Mouse (Mus musculus) neural tube, embryonic 15.5 days (tissue): Measurements from ENCODE around the gene Olfr356. TPM values are rescaled to one million over a fixed set of nuclear protein-coding genes. Genes with fewer than 3 reads are reported as not detected.

Experiments used
- ATAC-seq: fragments of 200-750 bp; cut with Nextera tagmentation; 2 replicates; pipeline ENCODE4 v1.8.0; 2017; ENCODE audit warnings: mild to moderate bottlenecking, moderate TSS enrichment, moderate library complexity; ENCODE audit not compliant: low FRiP score
- H3K27ac ChIP-seq: fragments of 300-500 bp; sonication (generic); replicated peaks from 2 replicates; pipeline ENCODE4 v1.5.1; 2015; ENCODE audit warnings: mild to moderate bottlenecking, inconsistent platforms
- H3K27me3 ChIP-seq: fragments of 300-500 bp; sonication (generic); replicated peaks from 2 replicates; pipeline ENCODE4 v1.6.1; 2015; ENCODE audit warnings: inconsistent platforms
- H3K36me3 ChIP-seq: fragments of 300-500 bp; sonication (generic); 2 replicates; pipeline ENCODE4 v1.6.1; 2015; ENCODE audit warnings: inconsistent platforms
- H3K4me1 ChIP-seq: fragments of 300-500 bp; sonication (generic); 2 replicates; pipeline ENCODE4 v1.6.1; 2015; ENCODE audit warnings: inconsistent platforms
- H3K4me2 ChIP-seq: fragments of 300-500 bp; sonication (generic); 2 replicates; pipeline ENCODE4 v1.6.1; 2015; ENCODE audit warnings: inconsistent platforms, mild to moderate bottlenecking, moderate library complexity
- H3K4me3 ChIP-seq: fragments of 300-500 bp; sonication (generic); replicated peaks from 2 replicates; pipeline ENCODE4 v1.5.1; 2015; ENCODE audit warnings: mild to moderate bottlenecking, inconsistent platforms
- H3K9ac ChIP-seq: fragments of 300-500 bp; sonication (generic); replicated peaks from 2 replicates; pipeline ENCODE4 v1.6.1; 2015; ENCODE audit warnings: mild to moderate bottlenecking, inconsistent platforms
- H3K9me3 ChIP-seq: fragments of 300-500 bp; sonication (generic); replicated peaks from 2 replicates; pipeline ENCODE4 v1.6.1; 2016; ENCODE audit warnings: inconsistent platforms
- WGBS: fragments of 180-500 bp; shearing (Covaris S2); methylation state at CpG from one replicate; pipeline ENCODE4 v1.1.7; 2015; ENCODE audit warnings: mixed read lengths; 5-methylcytosine and 5-hydroxymethylcytosine counted together
- polyA plus RNA-seq: library from polyadenylated mRNA; unstranded; fragments of >200 nt; fragmentation: Nextera tagmentation; extraction: Ambion mirVana; gene quantifications from 2 replicates; pipeline ENCODE4 v1.2.1, GENCODE M21; 2015

Gene Olfr356
- not detected in 2 replicates for polyA plus RNA-seq

- Histone ChIP-seq H3K36me3 (no peaks in the 10 kb centered on the region), H3K27me3 (no peaks in the 10 kb centered on the region), H3K4me3 (no peak within 1 kb of the TSS), H3K9ac (no peak within 1 kb of the TSS), H3K9me3 (peaks cover 3% of the 10 kb centered on the region; the same call in 1 of the 2 replicates), H3K27ac (no peak within 1 kb of the TSS), H3K4me2 (no peak within 1 kb of the TSS), H3K4me1 (no peaks in the 10 kb centered on the region)
- no peak for ATAC-seq
- 85% methylated on average over 2 of the region's 2 CpGs for WGBS
Observed at GRCm38 (mm10) chr2:36936821-36937220, at the start of gene Olfr356. TSS of gene Olfr356 (plus strand) at chr2:36937121.

- Histone ChIP-seq H3K4me3 (no peak within 1 kb of the TSS), H3K27ac (no peak within 1 kb of the TSS), H3K9me3 (peaks cover 12% of the 10 kb centered on the region; the same call in 1 of the 2 replicates), H3K9ac (no peak within 1 kb of the TSS), H3K27me3 (no peaks in the 10 kb centered on the region), H3K36me3 (no peaks in the 10 kb centered on the region), H3K4me1 (no peaks in the 10 kb centered on the region), H3K4me2 (no peak within 1 kb of the TSS)
- no peak for ATAC-seq
Observed at GRCm38 (mm10) chr2:36892836-36893235, 44.1 kb upstream of the Olfr356 start, which contains the start of gene Olfr353. TSS of gene Olfr353 (minus strand) at chr2:36892936.

- H3K4me2 ChIP-seq, result no peak overlapping the region
- H3K9ac ChIP-seq, result no peak overlapping the region
- no peaks in the 10 kb centered on the region for H3K27me3 ChIP-seq
- no peaks in the 10 kb centered on the region for H3K36me3 ChIP-seq
- H3K9me3 ChIP-seq, result peaks cover 25% of the 10 kb centered on the region; the same call in 1 of the 2 replicates
- H3K4me1 ChIP-seq, result no peaks in the 10 kb centered on the region
- no peak overlapping the region for H3K27ac ChIP-seq
- no peak for ATAC-seq
- no peak overlapping the region for H3K4me3 ChIP-seq
Observed at GRCm38 (mm10) chr2:36897114-36897513, 39.8 kb upstream of the Olfr356 start.

- H3K4me2 ChIP-seq, result no peak within 1 kb of the TSS
- H3K9me3 ChIP-seq, result peaks cover 12% of the 10 kb centered on the region; the same call in 1 of the 2 replicates
- no peaks in the 10 kb centered on the region for H3K27me3 ChIP-seq
- H3K4me1 ChIP-seq, result no peaks in the 10 kb centered on the region
- H3K27ac ChIP-seq, result no peak within 1 kb of the TSS
- no peak for ATAC-seq
- H3K36me3 ChIP-seq, result no peaks in the 10 kb centered on the region
- no peak within 1 kb of the TSS for H3K9ac ChIP-seq
- no peak within 1 kb of the TSS for H3K4me3 ChIP-seq
Observed at GRCm38 (mm10) chr2:36905380-36905779, 31.5 kb upstream of the Olfr356 start, which contains the start of gene Olfr354. TSS of gene Olfr354 (plus strand) at chr2:36905680.

GRCm38 (mm10) chr2:36928797-36929196 lies 8.1 kb upstream of the Olfr356 start, which contains the start of gene Olfr355:
TSS of gene Olfr355 (minus strand) at chr2:36928897.
- no peak within 1 kb of the TSS for H3K27ac ChIP-seq
- H3K4me3 ChIP-seq, result no peak within 1 kb of the TSS
- no peaks in the 10 kb centered on the region for H3K36me3 ChIP-seq
- ATAC-seq, result no peak
- H3K9me3 ChIP-seq, result 0 out of 2 replicates have a peak, but pooled peaks cover 5% of the 10 kb centered on the region
- no peaks in the 10 kb centered on the region for H3K27me3 ChIP-seq
- H3K4me2 ChIP-seq, result no peak within 1 kb of the TSS
- no peaks in the 10 kb centered on the region for H3K4me1 ChIP-seq
- H3K9ac ChIP-seq, result no peak within 1 kb of the TSS

Other genes with a start within 250 kb of the Olfr356 start
- gene Olfr347, start 205.2 kb upstream of the Olfr356 start, polyA plus RNA-seq, result not detected in 2 replicates
- not detected in 2 replicates for gene Olfr348, start 152.8 kb upstream of the Olfr356 start, polyA plus RNA-seq
- gene Olfr50, start 146.6 kb upstream of the Olfr356 start, polyA plus RNA-seq, result not detected in 2 replicates
- not detected in 2 replicates for gene Olfr3, start 120.1 kb upstream of the Olfr356 start, polyA plus RNA-seq
- gene Olfr350, start 90.8 kb upstream of the Olfr356 start, polyA plus RNA-seq, result not detected in 2 replicates
- gene Olfr351, start 74.5 kb upstream of the Olfr356 start, polyA plus RNA-seq, result not detected in 2 replicates
- gene Olfr352, start 68.7 kb upstream of the Olfr356 start, polyA plus RNA-seq, result not detected in 2 replicates
- gene Olfr353, start 44.2 kb upstream of the Olfr356 start, polyA plus RNA-seq, result not detected in 2 replicates
- gene Olfr354, start 31.4 kb upstream of the Olfr356 start, polyA plus RNA-seq, result not detected in 2 replicates
- not detected in 2 replicates for gene Olfr355, start 8.2 kb upstream of the Olfr356 start, polyA plus RNA-seq
- not detected in 2 replicates for gene Olfr357, start 56.7 kb downstream of the Olfr356 start, polyA plus RNA-seq
- not detected in 2 replicates for gene Olfr358, start 72.2 kb downstream of the Olfr356 start, polyA plus RNA-seq
- gene Olfr360, start 128.6 kb downstream of the Olfr356 start, polyA plus RNA-seq, result not detected in 2 replicates
- not detected in 2 replicates for gene Olfr361, start 152.2 kb downstream of the Olfr356 start, polyA plus RNA-seq
- not detected in 2 replicates for gene Olfr362, start 180.8 kb downstream of the Olfr356 start, polyA plus RNA-seq
- gene Olfr364-ps1, start 202.2 kb downstream of the Olfr356 start, polyA plus RNA-seq, result not detected in 2 replicates